Mouse (Mus musculus) liver, embryonic 13.5 days (tissue): Measurements from ENCODE around the gene Gm21244. TPM values are rescaled to one million over a fixed set of nuclear protein-coding genes. Genes with fewer than 3 reads are reported as not detected.
"Not testable (repeated sequence)": the region's sequence is repeated elsewhere in the genome, so short reads cannot be mapped to it uniquely, and the experiment has no call there.

Experiments
- ATAC-seq: fragments of 200-750 bp; cut with Nextera tagmentation; 2 replicates; pipeline ENCODE4 v1.8.0; 2017; ENCODE audit warnings: low read depth, mild to moderate bottlenecking, moderate number of reproducible peaks, moderate library complexity
- DNase-seq: peaks from one replicate; pipeline ENCODE4 v3.0.0; 2022
- H3K27ac ChIP-seq: fragments of 300-500 bp; sonication (generic); 2 replicates; pipeline ENCODE4 v1.5.1; 2015; ENCODE audit warnings: moderate library complexity, mild to moderate bottlenecking, inconsistent platforms
- H3K27me3 ChIP-seq: fragments of 300-500 bp; sonication (generic); 2 replicates; pipeline ENCODE4 v1.6.1; 2015; ENCODE audit warnings: mild to moderate bottlenecking, inconsistent platforms
- H3K36me3 ChIP-seq: fragments of 300-500 bp; sonication (generic); 2 replicates; pipeline ENCODE4 v1.6.1; 2015; ENCODE audit warnings: mild to moderate bottlenecking, inconsistent platforms
- H3K4me1 ChIP-seq: fragments of 300-500 bp; sonication (generic); replicated peaks from 2 replicates; pipeline ENCODE4 v1.6.1; 2015; ENCODE audit warnings: inconsistent platforms
- H3K4me2 ChIP-seq: fragments of 300-500 bp; sonication (generic); 2 replicates; pipeline ENCODE4 v1.6.1; 2015; ENCODE audit warnings: inconsistent platforms, mild to moderate bottlenecking, moderate library complexity
- H3K4me3 ChIP-seq: fragments of 300-500 bp; sonication (generic); replicated peaks from 2 replicates; pipeline ENCODE4 v1.5.1; 2015; ENCODE audit warnings: mild to moderate bottlenecking, inconsistent platforms
- H3K9ac ChIP-seq: fragments of 300-500 bp; sonication (generic); 2 replicates; pipeline ENCODE4 v1.6.1; 2015; ENCODE audit warnings: mild to moderate bottlenecking, inconsistent platforms
- H3K9me3 ChIP-seq: fragments of 300-500 bp; sonication (generic); replicated peaks from 2 replicates; pipeline ENCODE4 v1.6.1; 2016; ENCODE audit warnings: inconsistent platforms
- WGBS: fragments of 180-500 bp; shearing (Covaris S2); methylation state at CpG from one replicate; pipeline ENCODE4 v1.1.7; 2015; ENCODE audit not compliant: insufficient replicate concordance; 5-methylcytosine and 5-hydroxymethylcytosine counted together
- polyA plus RNA-seq: library from polyadenylated mRNA; unstranded; fragments of >200 nt; fragmentation: Nextera tagmentation; extraction: Ambion mirVana; gene quantifications from 2 replicates; pipeline ENCODE4 v1.2.1, GENCODE M21; 2015

The Gm21244 gene
- polyA plus RNA-seq, result not detected in 2 replicates

DNA sequence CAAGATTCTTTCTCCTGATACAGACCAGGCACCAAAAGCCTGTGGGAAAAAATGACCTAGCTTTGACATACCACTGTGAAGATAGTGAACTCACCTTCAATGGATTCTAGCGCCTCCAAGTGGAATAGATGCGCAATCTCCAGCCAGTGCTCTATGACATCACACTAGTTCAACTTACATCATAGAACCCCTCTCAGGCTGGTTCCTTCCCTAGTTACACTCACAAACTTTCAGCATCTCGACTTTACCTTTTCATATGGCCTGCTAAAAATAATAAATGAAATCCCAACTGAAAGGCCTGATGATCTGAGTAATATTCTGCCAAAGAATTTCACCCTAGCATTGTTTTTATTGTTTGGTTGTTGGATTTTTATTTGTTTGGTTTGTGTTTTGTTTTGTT, at the start of gene Gm21244:
Gene Gm21244 (minus strand): TSS at position 101 of the 400 bp plus-strand sequence.
- H3K27me3 ChIP-seq, H3K27ac ChIP-seq, DNase-seq, H3K9ac ChIP-seq, H3K4me2 ChIP-seq, H3K4me3 ChIP-seq, ATAC-seq, H3K4me1 ChIP-seq, H3K36me3 ChIP-seq, H3K9me3 ChIP-seq: not testable (repeated sequence)
- no CpG with 5 or more reads among the region's 3 CpGs for WGBS

Other genes starting within 250 kb of the Gm21244 start
- gene Gm28998, start 84.5 kb upstream of the Gm21244 start, polyA plus RNA-seq, result not detected in 2 replicates
- not detected in 2 replicates for gene Gm21788, start 235.7 kb upstream of the Gm21244 start, polyA plus RNA-seq